Mouse (Mus musculus) cortical plate, adult 2 months (tissue): ENCODE measurements at regions not wholly inside any gene's neighbourhood (a gene's known extent, or its start where the extent isn't known, plus 50 kb on each side); places are given as distances from the start of the nearest gene placed in this dataset.

ENCODE experiments used
- CTCF ChIP-seq: fragments of 200-500 bp; IDR thresholded peaks from 2 replicates; pipeline ENCODE4 v1.5.1; 2011; ENCODE audit warnings: mild to moderate bottlenecking, control low read depth, low read length; ENCODE audit not compliant: insufficient read depth; ENCODE audit errors: extremely low read depth
- POLR2A ChIP-seq: fragments of 200-500 bp; IDR thresholded peaks from 2 replicates; pipeline ENCODE4 v1.6.1; 2011; ENCODE audit warnings: mild to moderate bottlenecking, low read length, control low read depth; ENCODE audit not compliant: insufficient read depth; ENCODE audit errors: extremely low read depth

GRCm38 (mm10) chr19:26135398-26136104 is 463.3 kb downstream of the Dmrt2 start:
- TF ChIP-seq CTCF = no peak
- no peak for TF ChIP-seq POLR2A
